Mouse (Mus musculus) kidney, adult 2 months (tissue): ENCODE data around the gene Tomm40. TPM values are rescaled to one million over a fixed set of nuclear protein-coding genes. Genes with fewer than 3 reads are reported as not detected.

Experiments
- DNase-seq: peaks from one replicate; pipeline ENCODE4 v3.0.0; 2021
- H3K27ac ChIP-seq: fragments of 200-500 bp; 2 replicates; pipeline ENCODE4 v1.5.1; 2012; ENCODE audit warnings: low read depth, low read length, control low read depth, inconsistent platforms; ENCODE audit not compliant: insufficient read depth
- H3K27me3 ChIP-seq: fragments of 200-500 bp; replicated peaks from 2 replicates; pipeline ENCODE4 v1.6.1; 2012; ENCODE audit warnings: mild to moderate bottlenecking, moderate library complexity, low read length, inconsistent platforms; ENCODE audit not compliant: control insufficient read depth, insufficient read depth
- H3K36me3 ChIP-seq: fragments of 200-500 bp; 2 replicates; pipeline ENCODE4 v1.6.1; 2012; ENCODE audit warnings: mild to moderate bottlenecking, moderate library complexity, low read length, inconsistent platforms; ENCODE audit not compliant: control insufficient read depth, insufficient read depth
- H3K4me1 ChIP-seq: fragments of 200-500 bp; 2 replicates; pipeline ENCODE4 v1.6.1; 2011; ENCODE audit warnings: low read length; ENCODE audit not compliant: control insufficient read depth, insufficient read depth
- H3K4me3 ChIP-seq: fragments of 200-500 bp; 2 replicates; pipeline ENCODE4 v1.5.1; 2011; ENCODE audit warnings: mild to moderate bottlenecking, low read depth, low read length, control low read depth; ENCODE audit not compliant: insufficient read depth
- CTCF ChIP-seq: fragments of 200-500 bp; conservative IDR thresholded peaks from 2 replicates; pipeline ENCODE4 v1.5.1; 2011; ENCODE audit warnings: low read depth, mild to moderate bottlenecking, control low read depth, low read length, moderate library complexity, mixed read lengths; ENCODE audit not compliant: insufficient read depth, insufficient read length
- POLR2A ChIP-seq: fragments of 200-500 bp; IDR thresholded peaks from one replicate; pipeline ENCODE4 v1.6.1; 2011; ENCODE audit warnings: low read depth, low read length, control low read depth
- WGBS: fragments of 180-500 bp; shearing (Covaris S2); methylation state at CpG from one replicate; pipeline ENCODE4 v1.1.7; 2018; 5-methylcytosine and 5-hydroxymethylcytosine counted together
- polyA plus RNA-seq: library from polyadenylated mRNA; depleted of rRNA; stranded (reverse); fragments of >200 nt; gene quantifications from 2 replicates; pipeline ENCODE4 v1.2.3, GENCODE M21; 2012; rRNA removed

Tomm40 gene
- polyA plus RNA-seq: 83.9 and 86.3 TPM in 2 replicates

GRCm38 (mm10) chr7:19715239-19716054 lies at the start of gene Tomm40:
Tomm40 (minus strand) TSS chr7:19715438.
- Histone ChIP-seq H3K27ac (peak within 1 kb of the TSS; percentile 83), H3K4me1 (no peaks in the 10 kb centered on the region; the same call in 1 of the 2 replicates), H3K4me3 (peak within 1 kb of the TSS; percentile 96), H3K36me3 (no peaks in the 10 kb centered on the region; the same call in 1 of the 2 replicates), H3K27me3 (no peaks in the 10 kb centered on the region)
- peak; percentile 100 for DNase-seq
- under 1% methylated on average over 59 of the region's 59 CpGs for WGBS
- TF ChIP-seq CTCF: no peak
- TF ChIP-seq POLR2A: peak; percentile 30

GRCm38 (mm10) chr7:19764581-19764980 lies 49.3 kb upstream of the Tomm40 start:
- H3K4me1 ChIP-seq: 0 out of 2 replicates have a peak, but pooled peaks cover 3% of the 10 kb centered on the region
- H3K4me3 ChIP-seq: no peak overlapping the region
- DNase-seq: peak; percentile 39
- H3K27me3 ChIP-seq: no peaks in the 10 kb centered on the region
- no peak for TF ChIP-seq POLR2A
- TF ChIP-seq CTCF: no peak
- H3K27ac ChIP-seq: peak overlapping the region; percentile 43; the same call in 1 of the 2 replicates
- 67% methylated on average over 9 of the region's 9 CpGs for WGBS
- no peaks in the 10 kb centered on the region; the same call in 1 of the 2 replicates for H3K36me3 ChIP-seq

- 0 out of 2 replicates have a peak, but pooled peaks cover 3% of the 10 kb centered on the region for H3K4me1 ChIP-seq
- H3K4me3 ChIP-seq: no peak overlapping the region
- H3K27me3 ChIP-seq: no peaks in the 10 kb centered on the region
- DNase-seq: peak; percentile 64
- TF ChIP-seq CTCF: no peak
- TF ChIP-seq POLR2A: no peak
- 54% methylated on average over 13 of the region's 13 CpGs for WGBS
- H3K36me3 ChIP-seq: no peaks in the 10 kb centered on the region; the same call in 1 of the 2 replicates
- peak overlapping the region; percentile 43; the same call in 1 of the 2 replicates for H3K27ac ChIP-seq
Measured at GRCm38 (mm10) chr7:19763829-19764477, 48.7 kb upstream of the Tomm40 start.

- no peaks in the 10 kb centered on the region; the same call in 1 of the 2 replicates for H3K36me3 ChIP-seq
- no peak for DNase-seq
- WGBS: 68% methylated on average over 11 of the region's 11 CpGs
Measured at GRCm38 (mm10) chr7:19762283-19762682, 47.0 kb upstream of the Tomm40 start.

GRCm38 (mm10) chr7:19760021-19760420 lies 44.8 kb upstream of the Tomm40 start:
- 0 out of 2 replicates have a peak overlapping the region, but pooled peaks have one; percentile 5 for H3K27ac ChIP-seq

More at GRCm38 (mm10) chr7:19762283-19762682, 47.0 kb upstream of the Tomm40 start:
- no peaks in the 10 kb centered on the region for H3K4me1 ChIP-seq
- TF ChIP-seq POLR2A (no peak), CTCF (no peak)
- H3K4me3 ChIP-seq: no peak overlapping the region
- H3K27ac ChIP-seq: no peak overlapping the region
- no peaks in the 10 kb centered on the region for H3K27me3 ChIP-seq

GRCm38 (mm10) chr7:19758623-19759022 lies 43.4 kb upstream of the Tomm40 start:
- TF ChIP-seq POLR2A (no peak), CTCF (no peak)
- 92% methylated on average over 13 of the region's 13 CpGs for WGBS

More at GRCm38 (mm10) chr7:19760021-19760420, 44.8 kb upstream of the Tomm40 start:
- Histone ChIP-seq H3K36me3 (no peaks in the 10 kb centered on the region; the same call in 1 of the 2 replicates), H3K27me3 (no peaks in the 10 kb centered on the region), H3K4me3 (no peak overlapping the region), H3K4me1 (0 out of 2 replicates have a peak, but pooled peaks cover 3% of the 10 kb centered on the region)
- peak; percentile 48 for DNase-seq
- 46% methylated on average over 13 of the region's 13 CpGs for WGBS
- TF ChIP-seq CTCF (no peak), POLR2A (no peak)

More at GRCm38 (mm10) chr7:19758623-19759022, 43.4 kb upstream of the Tomm40 start:
- H3K27me3 ChIP-seq: no peaks in the 10 kb centered on the region
- no peak overlapping the region for H3K4me3 ChIP-seq
- DNase-seq: no peak
- H3K4me1 ChIP-seq: 0 out of 2 replicates have a peak, but pooled peaks cover 3% of the 10 kb centered on the region
- H3K36me3 ChIP-seq: no peaks in the 10 kb centered on the region; the same call in 1 of the 2 replicates
- no peak overlapping the region for H3K27ac ChIP-seq
